Mouse (Mus musculus) sigmoid colon, adult 10 weeks (tissue): ENCODE results near the gene Hspa12b. TPM values are rescaled to one million over a fixed set of nuclear protein-coding genes. Genes with fewer than 3 reads are reported as not detected.

Experiments used
- polyA plus RNA-seq: library from polyadenylated mRNA; stranded (reverse); fragments of 350-450 nt; fragmentation: Illumina TruSeq; extraction: RNeasy Lipid Tissue Mini Kit (QIAGEN cat#74804); gene quantifications from one replicate; pipeline ENCODE4 v1.2.3, GENCODE M21; 2014; ENCODE audit warnings: low read depth, low replicate concordance

Gene Hspa12b
- 0.16 TPM for polyA plus RNA-seq

DNA sequence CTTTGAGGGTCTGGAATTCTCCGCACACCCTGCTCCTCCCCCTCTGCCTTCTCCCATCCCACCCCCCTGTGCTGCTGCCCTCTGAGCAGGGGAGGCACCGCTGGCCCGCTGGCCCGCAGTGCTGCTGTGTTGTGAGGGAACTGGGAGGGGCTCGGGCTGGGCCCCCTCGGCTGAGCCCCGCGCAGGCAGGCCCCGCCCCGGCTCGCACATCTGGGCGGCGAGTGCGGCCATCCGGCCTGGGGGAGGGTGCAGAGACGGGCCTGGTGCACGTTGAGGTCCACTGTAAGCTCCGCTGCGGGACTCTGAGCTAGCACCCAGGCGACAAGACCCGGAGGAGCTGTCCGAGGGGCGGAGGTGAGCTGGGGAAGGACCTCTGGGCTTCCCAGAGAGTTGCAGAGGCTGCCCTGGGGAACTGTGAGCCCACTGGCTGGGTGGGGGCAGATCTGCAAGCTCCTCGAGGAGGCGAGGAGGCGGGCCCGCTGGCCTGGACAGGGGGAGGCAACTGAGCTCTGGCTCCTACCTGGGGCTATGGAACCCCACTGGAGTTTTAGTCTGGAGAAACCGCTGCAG, at the start of gene Hspa12b:
Gene Hspa12b, plus strand, starts transcription at position 120 of the 570 bp plus-strand sequence.

GRCm38 (mm10) chr2:131086667-131087390, 40.3 kb upstream of the Hspa12b start, which contains the start of gene Siglec1:
Siglec1 (minus strand) TSS chr2:131086765.

DNA sequence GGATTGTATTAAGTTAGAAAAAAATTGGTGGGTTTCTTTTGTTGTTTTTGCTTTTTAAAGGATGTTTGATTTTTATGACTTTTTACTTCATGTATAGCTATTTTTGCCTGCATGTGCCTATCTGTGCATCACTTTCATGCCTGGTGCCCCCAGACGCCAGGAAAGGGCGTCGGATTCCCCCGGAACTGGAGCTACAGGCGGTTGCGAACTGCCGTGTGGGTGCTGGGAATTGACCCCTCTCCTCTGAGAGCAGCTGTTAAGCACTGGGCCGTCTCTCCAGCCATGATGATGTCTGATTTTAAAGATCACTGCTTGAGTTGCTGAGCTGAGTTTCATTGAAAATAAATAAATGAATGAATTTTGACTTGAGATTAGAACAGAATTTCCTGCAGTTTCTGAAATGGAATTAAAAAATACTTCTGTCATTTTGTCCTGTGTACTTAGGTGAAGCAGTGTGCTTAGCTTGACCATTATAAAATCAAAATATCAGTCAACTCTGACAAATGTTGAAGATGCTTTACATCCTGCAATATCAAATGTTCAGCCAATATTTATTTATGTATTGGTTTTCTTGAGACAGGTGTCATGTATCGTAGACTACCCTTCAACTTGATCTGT, 6.0 kb downstream of the Hspa12b start, which contains the start of gene Gm11037:
Gene Gm11037, plus strand, starts transcription at position 568 of the 618 bp plus-strand sequence.

GRCm38 (mm10) chr2:131159938-131160581, 33.0 kb downstream of the Hspa12b start, which contains the start of gene 1700037H04Rik:
1700037H04Rik (minus strand) TSS chr2:131160081.

DNA sequence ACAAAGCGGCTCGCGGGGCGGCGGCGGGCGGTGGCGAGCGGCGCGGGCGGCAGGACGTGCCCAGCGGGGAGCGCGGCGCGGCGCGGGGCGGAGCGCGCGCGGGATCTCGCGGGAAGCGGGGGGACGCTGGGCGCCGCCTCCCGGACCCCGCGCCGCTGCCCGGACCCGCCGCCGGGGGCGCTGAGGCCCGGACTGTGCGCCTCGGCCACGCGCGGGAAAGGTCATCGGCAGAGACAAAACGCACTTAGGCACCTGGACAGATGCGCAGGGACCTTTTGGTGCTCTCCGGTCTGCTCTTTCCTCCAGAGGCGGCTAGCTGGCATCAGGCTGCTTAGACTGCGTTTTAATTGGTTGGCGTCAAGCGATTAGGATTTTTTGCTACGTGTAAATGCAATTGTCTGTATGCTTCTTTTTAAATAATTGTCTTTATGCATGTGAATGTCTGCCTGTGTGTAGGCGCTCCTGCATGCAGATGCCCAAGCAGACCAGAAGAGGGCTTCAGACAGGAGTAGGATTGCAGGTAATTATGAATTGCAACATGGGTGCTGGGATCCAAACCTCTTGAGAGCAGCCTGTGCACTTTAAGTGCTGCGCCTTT, 53.0 kb downstream of the Hspa12b start, which contains the start of gene Cenpb:
Gene Cenpb, minus strand, starts transcription at position 78 of the 598 bp plus-strand sequence.

GRCm38 (mm10) chr2:131186771-131187601, 59.9 kb downstream of the Hspa12b start, which contains the start of the genes Cdc25b and Spef1:
Cdc25b (plus strand) TSS chr2:131186949.
Spef1 (minus strand) TSS chr2:131187282.

Other genes starting within 250 kb of the Hspa12b start
- gene 4930402H24Rik, start 220.9 kb upstream of the Hspa12b start, polyA plus RNA-seq, result 19.4 TPM
- gene Atrn, start 220.8 kb upstream of the Hspa12b start, polyA plus RNA-seq, result 25.0 TPM
- 0.47 TPM for gene Gfra4, start 84.2 kb upstream of the Hspa12b start, polyA plus RNA-seq
- gene Adam33, start 63.5 kb upstream of the Hspa12b start, polyA plus RNA-seq, result 7.7 TPM
- 0.47 TPM for gene Siglec1, start 40.5 kb upstream of the Hspa12b start, polyA plus RNA-seq
- not detected for gene Gm11037, start 6.2 kb downstream of the Hspa12b start, polyA plus RNA-seq
- gene 1700037H04Rik, start 32.8 kb downstream of the Hspa12b start, polyA plus RNA-seq, result 1.3 TPM
- gene Cenpb, start 52.8 kb downstream of the Hspa12b start, polyA plus RNA-seq, result 17.7 TPM
- gene Cdc25b, start 59.7 kb downstream of the Hspa12b start, polyA plus RNA-seq, result 5.1 TPM
- 3.2 TPM for gene Spef1, start 60.0 kb downstream of the Hspa12b start, polyA plus RNA-seq
- gene Ap5s1, start 79.8 kb downstream of the Hspa12b start, polyA plus RNA-seq, result 3.0 TPM
- 6.7 TPM for gene Mavs, start 106.8 kb downstream of the Hspa12b start, polyA plus RNA-seq
- gene Pank2, start 135.2 kb downstream of the Hspa12b start, polyA plus RNA-seq, result 60.7 TPM
- gene Rnf24, start 225.6 kb downstream of the Hspa12b start, polyA plus RNA-seq, result 11.5 TPM